Mouse (Mus musculus) gastrocnemius, postnatal 25 days (tissue): ENCODE measurements around the gene Lamtor2. TPM values are rescaled to one million over a fixed set of nuclear protein-coding genes. Genes with fewer than 3 reads are reported as not detected.

ENCODE experiments used
- DNase-seq: peaks from one replicate; pipeline ENCODE4 v3.0.0; 2022
- microRNA-seq, 2 experiments: library from miRNA; unstranded; fragments of <30 nt; microRNA quantifications; one replicate each; pipeline ENCODE4 v1.2.0; 2021; ENCODE audit warnings: borderline replicate concordance in 2 of 2
- total RNA-seq, 2 experiments: library from RNA; stranded (reverse); gene quantifications; 1 replicate in 1 of 2; 2 replicates in 1 of 2; pipeline ENCODE4 v1.2.3; 2021

The Lamtor2 gene
- total RNA-seq, 2 experiments from 2014 or later = 76.1 to 81.1 TPM

- DNase-seq = no peak
These were observed 48.8 kb downstream of the Lamtor2 start for GRCm38 (mm10) chr3:88503881-88504746.

GRCm38 (mm10) chr3:88503505-88503863 is 49.4 kb downstream of the Lamtor2 start:
- DNase-seq = no peak

- DNase-seq = peak; percentile 95
These were observed 50.0 kb downstream of the Lamtor2 start for GRCm38 (mm10) chr3:88502641-88503504.

DNA sequence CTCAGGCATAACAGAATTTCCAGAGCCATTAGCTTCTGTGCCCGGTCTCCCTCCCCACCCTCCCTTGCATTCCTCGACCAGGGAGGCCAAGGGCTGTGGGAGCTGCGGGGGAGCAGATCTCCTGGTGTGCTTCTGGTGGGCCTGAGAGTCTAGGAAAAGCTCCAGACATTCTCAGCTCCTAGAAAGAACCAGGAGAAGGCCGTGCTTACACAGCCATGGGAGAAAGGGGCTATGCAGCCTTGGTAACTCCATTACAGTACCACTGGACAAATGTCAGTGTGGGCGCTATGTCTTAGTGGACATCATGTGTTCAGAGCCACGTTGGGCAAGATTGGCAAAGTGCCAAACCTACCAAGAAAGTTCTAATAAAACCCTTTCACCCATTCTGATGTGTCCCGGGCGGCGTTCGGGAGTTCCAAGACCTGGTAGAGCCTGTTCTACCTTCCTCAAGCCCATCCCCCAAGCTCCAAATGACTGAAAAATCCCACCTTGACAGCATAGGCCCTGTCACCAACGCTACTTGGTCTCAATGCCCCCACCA is 50.8 kb downstream of the Lamtor2 start:
- no peak for DNase-seq

DNA sequence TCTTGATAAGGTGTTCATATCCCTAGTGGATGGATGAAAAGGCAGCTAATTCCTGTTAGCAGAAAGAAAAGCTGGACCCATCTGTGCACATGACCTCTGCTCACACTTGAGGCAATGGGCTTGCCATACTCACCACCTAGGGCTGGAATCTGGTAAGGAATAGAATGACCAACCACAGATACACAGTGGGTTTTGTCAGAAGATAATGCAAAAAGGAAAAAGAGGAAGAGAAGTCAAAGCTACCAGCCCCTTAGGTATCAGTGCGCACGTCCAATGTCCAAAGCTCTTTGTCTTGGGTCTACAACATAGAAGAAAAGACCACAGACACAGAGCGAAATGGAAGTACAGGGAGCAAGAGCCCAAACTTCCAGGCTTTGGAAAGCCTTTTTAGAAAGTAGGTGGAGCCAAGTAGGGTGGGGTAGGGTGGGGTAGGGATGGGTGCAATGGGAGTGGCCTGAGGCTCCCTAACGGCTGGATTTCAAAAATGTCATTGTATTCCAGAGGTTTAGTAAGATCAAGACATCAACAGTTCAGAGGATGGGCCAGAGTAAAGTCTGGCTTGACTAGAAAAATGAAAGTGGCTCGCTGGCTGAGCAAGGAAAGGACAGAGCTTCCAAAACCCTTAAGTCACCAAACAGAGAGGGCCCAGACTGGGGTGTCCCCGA is 51.4 kb downstream of the Lamtor2 start:
- DNase-seq = no peak

DNA sequence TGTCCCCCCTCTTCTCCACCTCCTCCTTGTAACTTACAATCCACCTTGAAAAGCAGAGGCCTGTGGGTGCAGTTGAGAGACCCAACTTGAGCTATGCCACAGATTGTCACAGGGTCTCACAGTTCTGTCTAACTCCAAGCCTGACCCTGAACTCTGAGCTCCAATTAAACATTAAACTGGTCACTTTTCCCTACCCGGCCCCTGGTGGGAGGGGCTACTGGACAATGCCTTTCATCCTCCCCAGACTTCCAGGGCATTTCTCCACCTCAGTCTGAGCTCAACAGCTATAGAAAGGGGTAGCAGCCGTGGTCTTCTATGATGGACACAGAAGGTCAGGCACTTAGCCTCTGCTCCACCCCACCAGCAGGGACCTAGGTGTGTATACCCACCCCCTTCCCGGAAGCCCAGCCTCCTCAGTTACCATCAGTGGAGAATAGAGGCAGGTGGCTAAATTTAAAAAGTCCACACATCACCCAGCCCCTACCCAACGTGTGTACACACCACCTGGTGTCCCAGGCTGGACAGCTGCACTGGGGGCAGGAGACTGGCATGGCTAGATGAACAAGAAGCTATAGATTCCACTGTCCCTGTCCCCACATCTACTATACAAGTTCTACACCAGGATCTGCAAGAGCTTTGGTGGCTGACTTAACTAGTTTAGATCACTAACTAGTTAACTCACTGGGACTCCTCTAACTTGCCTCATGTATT is 52.1 kb downstream of the Lamtor2 start:
- DNase-seq = no peak

DNA sequence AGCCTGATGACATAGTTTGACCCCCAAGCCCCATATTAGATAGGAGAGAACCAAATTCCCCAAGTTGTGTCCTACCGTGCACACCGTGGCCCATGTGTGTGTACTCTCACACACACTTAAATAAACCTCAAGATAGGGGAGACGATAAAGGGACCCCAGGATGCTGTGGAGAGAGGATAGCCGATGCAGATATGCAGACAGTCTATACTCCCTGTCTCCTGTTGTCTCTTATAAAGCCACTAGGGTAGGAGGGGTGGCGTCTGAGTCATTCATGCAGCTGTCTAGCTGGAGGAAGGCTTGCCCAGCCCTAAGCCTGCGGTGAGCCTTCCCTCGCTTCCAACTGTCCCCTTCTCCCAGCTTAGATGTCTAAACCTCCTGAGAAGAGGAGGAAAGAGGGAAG is 52.8 kb downstream of the Lamtor2 start:
- DNase-seq = no peak

Small RNA genes within 50 kb of the gene (microRNA-seq; reads per million reads assigned to microRNA genes)
- 0 reads per million in 2 experiments for gene Mir1905

Other genes starting within 250 kb of the Lamtor2 start
- 10 to 100 TPM; 36.2 to 43.9 TPM for gene Glmp, start 228.1 kb downstream of the Lamtor2 start, total RNA-seq
- gene Tmem79, start 216.9 kb downstream of the Lamtor2 start, total RNA-seq = 1 to 10 TPM; 1.7 TPM
- gene Smg5, start 216.8 kb downstream of the Lamtor2 start, total RNA-seq = 10 to 100 TPM; 37.4 to 43.4 TPM
- gene Paqr6, start 188.5 kb downstream of the Lamtor2 start, total RNA-seq = 1 to 10 TPM in 1 of 2 experiments, under 1 TPM in 1; 0.51 to 1.1 TPM
- under 1 TPM in 1 of 2 experiments, not detected in 1; 0.54 TPM for gene Bglap3, start 180.3 kb downstream of the Lamtor2 start, total RNA-seq
- gene Bglap2, start 174.4 kb downstream of the Lamtor2 start, total RNA-seq = not detected
- gene Bglap, start 168.6 kb downstream of the Lamtor2 start, total RNA-seq = 1 to 10 TPM in 1 of 2 experiments, not detected in 1; 1.9 TPM
- gene Pmf1, start 142.7 kb downstream of the Lamtor2 start, total RNA-seq = 10 to 100 TPM; 16.9 to 19.0 TPM
- gene Slc25a44, start 127.9 kb downstream of the Lamtor2 start, total RNA-seq = 10 to 100 TPM; 14.3 to 14.5 TPM
- 1 to 10 TPM; 1.6 to 1.8 TPM for gene Sema4a, start 91.9 kb downstream of the Lamtor2 start, total RNA-seq
- gene Lmna, start 43.1 kb downstream of the Lamtor2 start, total RNA-seq = 100 to 1,000 TPM in 1 of 2 experiments, 10 to 100 TPM in 1; 99.2 to 106 TPM
- under 1 TPM; 0.24 to 0.33 TPM for gene Mex3a, start 20.7 kb downstream of the Lamtor2 start, total RNA-seq
- not detected for gene Rab25, start 4.8 kb downstream of the Lamtor2 start, total RNA-seq
- 10 to 100 TPM; 59.6 to 67.2 TPM for gene Ubqln4, start 684 bp upstream of the Lamtor2 start, total RNA-seq
- gene Ssr2, start 22.8 kb upstream of the Lamtor2 start, total RNA-seq = 10 to 100 TPM; 52.2 to 63.2 TPM
- 10 to 100 TPM; 28.1 to 33.0 TPM for gene Arhgef2, start 52.9 kb upstream of the Lamtor2 start, total RNA-seq
- not detected for gene Rxfp4, start 100.1 kb upstream of the Lamtor2 start, total RNA-seq
- gene Khdc4, start 132.7 kb upstream of the Lamtor2 start, total RNA-seq = 10 to 100 TPM; 22.6 to 23.0 TPM
- gene Rit1, start 163.8 kb upstream of the Lamtor2 start, total RNA-seq = 10 to 100 TPM; 18.4 to 18.7 TPM
- 1 to 10 TPM; 3.1 to 3.7 TPM for gene Syt11, start 222.1 kb upstream of the Lamtor2 start, total RNA-seq